Mouse (Mus musculus) bone marrow macrophage, adult 2 months (primary cell): ENCODE measurements around the gene Ceacam19.

Experiments
- CTCF ChIP-seq: IDR thresholded peaks from 2 replicates; pipeline ENCODE4 v1.5.1; 2012; ENCODE audit warnings: low read depth, mild to moderate bottlenecking, low read length, moderate library complexity
- POLR2A ChIP-seq: IDR thresholded peaks from 2 replicates; pipeline ENCODE4 v1.6.1; 2012; ENCODE audit warnings: mild to moderate bottlenecking, low read depth, low read length, borderline replicate concordance

- TF ChIP-seq CTCF (no peak), POLR2A (no peak)
Observed at GRCm38 (mm10) chr7:19865246-19866036, 22.3 kb downstream of the Ceacam19 start.
